Mouse (Mus musculus) hindbrain, postnatal 0 days (tissue): Measurements from ENCODE around the gene Cib3. TPM values are rescaled to one million over a fixed set of nuclear protein-coding genes. Genes with fewer than 3 reads are reported as not detected.
A peak's percentile ranks its signal among the peaks of the same experiment; 100 is the strongest.

ENCODE experiments used
- ATAC-seq: fragments of 200-750 bp; cut with Nextera tagmentation; 2 replicates; pipeline ENCODE4 v1.8.0; 2017; ENCODE audit warnings: mild to moderate bottlenecking, moderate TSS enrichment, moderate library complexity
- DNase-seq: peaks from one replicate; pipeline ENCODE4 v3.0.0-alpha.2; 2015; ENCODE audit warnings: low spot score
- H3K27ac ChIP-seq: fragments of 300-500 bp; sonication (generic); 2 replicates; pipeline ENCODE4 v1.5.1; 2014; ENCODE audit warnings: mild to moderate bottlenecking
- H3K27me3 ChIP-seq: fragments of 300-500 bp; sonication (generic); 2 replicates; pipeline ENCODE4 v1.6.1; 2014; ENCODE audit warnings: low read length, mixed read lengths; ENCODE audit not compliant: insufficient read depth
- H3K36me3 ChIP-seq: fragments of 300-500 bp; sonication (generic); 2 replicates; pipeline ENCODE4 v1.6.1; 2014; ENCODE audit warnings: low read length, mixed read lengths; ENCODE audit not compliant: insufficient read depth
- H3K4me1 ChIP-seq: fragments of 300-500 bp; sonication (generic); 2 replicates; pipeline ENCODE4 v1.6.1; 2014; ENCODE audit warnings: antibody characterized with exemption, low read length, mixed read lengths; ENCODE audit not compliant: insufficient read depth
- H3K4me2 ChIP-seq: fragments of 300-500 bp; sonication (generic); 2 replicates; pipeline ENCODE4 v1.6.1; 2014; ENCODE audit warnings: low read depth, mild to moderate bottlenecking, low read length, moderate library complexity, mixed read lengths
- H3K4me3 ChIP-seq: fragments of 300-500 bp; sonication (generic); 2 replicates; pipeline ENCODE4 v1.5.1; 2014; ENCODE audit warnings: low read length
- H3K9ac ChIP-seq: fragments of 300-500 bp; sonication (generic); replicated peaks from 2 replicates; pipeline ENCODE4 v1.6.1; 2014; ENCODE audit warnings: mild to moderate bottlenecking, low read length, moderate library complexity, mixed read lengths
- H3K9me3 ChIP-seq: fragments of 300-500 bp; sonication (generic); 2 replicates; pipeline ENCODE4 v1.6.1; 2016; ENCODE audit warnings: low read length, mixed read lengths
- CTCF ChIP-seq: IDR thresholded peaks from 2 replicates; pipeline ENCODE4 v1.5.1; 2016; ENCODE audit warnings: antibody characterized with exemption, control low read depth, low read depth
- WGBS: fragments of 180-500 bp; shearing (Covaris S2); extraction: QIAGEN DNeasy Blood & Tissue Kit; methylation state at CpG from one replicate; pipeline ENCODE4 v1.1.7; 2014; 5-methylcytosine and 5-hydroxymethylcytosine counted together
- polyA plus RNA-seq: library from polyadenylated mRNA; unstranded; fragments of >200 nt; fragmentation: Nextera tagmentation; extraction: Ambion mirVana; gene quantifications from 2 replicates; pipeline ENCODE4 v1.2.1, GENCODE M21; 2015
- total RNA-seq: library from RNA; depleted of rRNA; stranded (reverse); fragments of >200 nt; gene quantifications from 2 replicates; pipeline ENCODE4 v1.2.3, GENCODE M21; 2014; rRNA removed

Cib3 gene
- not detected in 2 replicates for total RNA-seq
- polyA plus RNA-seq: not detected in 2 replicates

DNA sequence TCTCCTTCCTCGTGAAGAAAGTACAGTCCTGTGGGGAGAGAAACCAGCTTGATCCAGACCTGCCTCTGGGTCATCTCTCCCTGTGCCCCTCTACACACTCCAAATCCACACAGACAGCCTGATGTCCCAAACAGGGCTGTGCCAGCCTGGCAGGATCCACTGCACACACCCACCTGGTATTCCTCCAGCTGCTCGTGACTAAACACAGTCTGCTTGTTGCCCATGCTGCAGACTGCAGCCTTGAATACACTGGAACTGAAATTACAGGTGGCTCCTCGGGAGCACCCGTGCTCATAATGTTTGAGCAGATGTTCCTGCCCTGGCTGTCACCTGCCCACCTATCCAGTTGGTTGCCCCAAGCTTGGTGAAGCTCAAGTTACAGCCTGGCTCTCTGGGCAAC is at the start of gene Cib3:
Gene Cib3 (minus strand): TSS at position 87 of the 400 bp plus-strand sequence.
- WGBS: 58% methylated on average over 4 of the region's 4 CpGs
- Histone ChIP-seq H3K9me3 (no peaks in the 10 kb centered on the region), H3K36me3 (no peaks in the 10 kb centered on the region), H3K27me3 (no peaks in the 10 kb centered on the region), H3K9ac (no peak within 1 kb of the TSS), H3K4me2 (no peak within 1 kb of the TSS), H3K27ac (no peak within 1 kb of the TSS), H3K4me1 (no peaks in the 10 kb centered on the region), H3K4me3 (no peak within 1 kb of the TSS)
- DNase-seq: no peak
- no peak for TF ChIP-seq CTCF
- ATAC-seq: no peak

DNA sequence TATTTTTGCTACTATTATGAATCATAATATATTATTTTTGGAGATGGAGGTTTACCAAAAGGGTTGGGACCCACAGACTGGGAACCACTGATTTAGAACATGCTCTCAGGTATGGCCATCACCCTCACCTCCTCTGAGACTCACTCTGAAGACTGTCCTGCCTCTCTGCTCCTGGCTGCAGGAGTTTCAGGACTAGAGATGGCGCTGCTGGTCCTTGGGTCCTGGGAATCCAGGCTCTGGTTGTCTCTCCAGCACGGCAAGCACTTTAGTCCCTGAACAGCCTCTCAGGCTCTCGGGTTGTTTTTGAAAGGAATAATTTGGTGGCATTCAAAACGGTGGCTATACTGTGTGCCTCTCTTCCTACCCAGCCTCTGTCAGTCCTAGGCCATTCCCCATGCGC is 49.2 kb upstream of the Cib3 start:
- ATAC-seq (no peak), DNase-seq (peak; percentile 16)
- no peak overlapping the region for H3K4me3 ChIP-seq
- H3K4me1 ChIP-seq: no peaks in the 10 kb centered on the region
- H3K27me3 ChIP-seq: no peaks in the 10 kb centered on the region
- H3K36me3 ChIP-seq: peaks cover 3% of the 10 kb centered on the region; the same call in 1 of the 2 replicates
- no peak overlapping the region for H3K27ac ChIP-seq
- H3K9ac ChIP-seq: no peak overlapping the region
- 49% methylated on average over 5 of the region's 5 CpGs for WGBS
- no peaks in the 10 kb centered on the region for H3K9me3 ChIP-seq
- no peak overlapping the region for H3K4me2 ChIP-seq
- TF ChIP-seq CTCF: peak; percentile 44

DNA sequence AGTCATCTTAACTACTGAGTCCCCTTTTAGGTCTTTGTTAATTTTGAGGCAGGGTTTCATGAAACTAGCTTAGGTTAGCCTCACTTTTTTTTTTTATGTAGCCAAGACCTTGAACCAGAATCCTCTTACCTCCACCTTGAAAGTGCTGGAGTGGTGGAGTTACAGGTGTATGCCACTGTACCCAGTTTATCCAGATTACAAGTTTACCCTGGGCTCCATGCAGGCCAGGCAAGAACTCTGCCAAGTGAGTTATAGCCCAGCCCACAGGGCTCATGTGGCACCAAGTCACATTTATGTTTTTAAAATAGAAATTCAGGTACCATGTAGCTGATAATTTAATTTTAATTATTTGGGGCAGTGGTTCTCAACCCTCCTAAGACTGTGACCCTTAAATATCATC is 48.8 kb upstream of the Cib3 start:
- TF ChIP-seq CTCF: no peak
- no peak for ATAC-seq
- no peaks in the 10 kb centered on the region for H3K27me3 ChIP-seq
- no peak overlapping the region for H3K27ac ChIP-seq
- H3K9me3 ChIP-seq: no peaks in the 10 kb centered on the region
- peaks cover 6% of the 10 kb centered on the region; the same call in 1 of the 2 replicates for H3K36me3 ChIP-seq
- no peaks in the 10 kb centered on the region for H3K4me1 ChIP-seq
- H3K4me3 ChIP-seq: no peak overlapping the region
- H3K9ac ChIP-seq: no peak overlapping the region
- DNase-seq: no peak
- no peak overlapping the region for H3K4me2 ChIP-seq

DNA sequence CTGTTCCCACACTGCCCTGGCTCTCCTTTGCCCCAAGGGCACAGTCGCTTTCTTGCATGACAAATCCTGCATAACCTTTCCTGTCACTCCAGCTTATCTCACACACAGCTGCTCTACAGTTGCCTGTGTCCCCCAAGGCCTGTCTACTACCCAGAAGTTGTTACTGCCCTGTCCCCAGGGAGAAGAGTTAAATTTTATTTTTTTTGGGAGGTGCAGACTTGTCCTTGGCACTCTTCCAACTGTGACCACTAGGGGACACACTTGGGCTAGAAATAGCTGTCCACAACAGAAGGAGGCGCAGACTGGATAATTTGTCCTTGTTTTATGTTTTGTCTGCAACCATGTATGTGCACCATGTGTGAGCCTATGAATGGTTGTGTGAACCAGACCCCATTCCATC is 48.4 kb upstream of the Cib3 start:
- Histone ChIP-seq H3K27me3 (no peaks in the 10 kb centered on the region), H3K9ac (no peak overlapping the region), H3K36me3 (peaks cover 6% of the 10 kb centered on the region; the same call in 1 of the 2 replicates), H3K9me3 (no peaks in the 10 kb centered on the region), H3K4me3 (no peak overlapping the region), H3K4me2 (no peak overlapping the region), H3K4me1 (no peaks in the 10 kb centered on the region), H3K27ac (no peak overlapping the region)
- 27% methylated on average over 2 of the region's 2 CpGs for whole genome bisulfite sequencing
- TF ChIP-seq CTCF: peak; percentile 90
- ATAC-seq: peak; percentile 74
- peak; percentile 88 for DNase-seq

DNA sequence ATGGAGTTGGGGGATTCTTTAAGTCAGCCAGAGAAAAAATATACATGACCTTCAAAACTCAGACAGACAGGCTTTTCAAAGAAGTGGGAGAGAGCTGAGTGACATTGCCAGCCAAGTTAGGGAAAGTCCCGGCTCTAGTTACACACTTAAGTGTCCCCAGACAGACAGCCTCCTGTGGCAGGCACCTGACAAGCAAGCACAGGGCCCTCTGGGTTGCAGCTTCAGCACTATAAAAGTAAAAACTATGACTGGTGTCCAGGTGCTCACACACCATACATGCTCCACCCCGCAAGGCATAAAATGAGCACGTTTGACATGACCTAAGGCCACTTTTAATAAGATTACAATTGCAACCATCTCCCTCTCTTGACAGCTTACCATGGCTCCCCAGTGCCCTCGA is 47.9 kb upstream of the Cib3 start:
- TF ChIP-seq CTCF: no peak

DNA sequence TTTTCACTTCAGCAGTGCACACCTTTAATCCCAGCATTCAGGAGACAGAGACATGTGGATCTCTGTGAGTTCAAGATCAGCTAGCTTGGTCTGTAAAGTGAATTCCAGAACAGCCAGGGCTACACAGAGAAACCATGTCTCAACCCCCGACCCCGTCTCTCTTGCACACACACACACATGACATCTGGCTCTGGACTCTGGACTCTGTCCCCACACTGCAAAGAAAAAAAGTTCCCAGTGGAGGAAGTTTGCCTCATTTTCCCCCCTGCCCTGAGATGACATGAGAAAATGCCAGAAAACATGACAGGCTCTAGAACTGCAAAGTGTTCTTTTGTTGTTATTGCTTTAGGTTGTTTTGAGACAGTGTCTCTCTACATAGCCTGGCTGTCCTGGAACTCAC is 47.2 kb upstream of the Cib3 start:
- no peak for ATAC-seq

More for the DNA sequence above, 47.9 kb upstream of the Cib3 start:
- no peak for DNase-seq
- no peak overlapping the region for H3K4me2 ChIP-seq
- ATAC-seq: no peak
- H3K27ac ChIP-seq: no peak overlapping the region
- no peaks in the 10 kb centered on the region for H3K9me3 ChIP-seq
- no peaks in the 10 kb centered on the region for H3K4me1 ChIP-seq
- H3K4me3 ChIP-seq: no peak overlapping the region
- H3K9ac ChIP-seq: no peak overlapping the region
- WGBS: 48% methylated on average over 4 of the region's 4 CpGs
- peaks cover 6% of the 10 kb centered on the region; the same call in 1 of the 2 replicates for H3K36me3 ChIP-seq
- no peaks in the 10 kb centered on the region for H3K27me3 ChIP-seq

DNA sequence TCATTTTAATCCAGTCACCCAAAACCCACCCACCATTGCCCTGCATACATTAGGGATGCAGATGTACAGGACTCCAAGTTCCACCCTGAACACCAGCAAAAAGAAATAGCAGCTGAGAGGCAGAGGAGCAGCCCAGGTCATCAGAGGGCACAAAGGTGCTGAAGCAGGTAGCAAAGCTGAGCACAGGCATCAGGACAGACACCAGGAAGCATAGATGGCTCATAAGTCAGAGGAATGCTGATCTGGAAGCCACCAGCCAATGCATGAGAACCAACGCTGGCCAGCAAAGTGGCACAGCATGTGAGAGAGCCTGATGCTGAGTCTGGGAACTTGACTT is 45.2 kb upstream of the Cib3 start:
- Histone ChIP-seq H3K4me2 (no peak overlapping the region), H3K9me3 (no peaks in the 10 kb centered on the region), H3K27me3 (no peaks in the 10 kb centered on the region), H3K27ac (no peak overlapping the region), H3K36me3 (peaks cover 21% of the 10 kb centered on the region), H3K4me1 (no peaks in the 10 kb centered on the region), H3K4me3 (no peak overlapping the region), H3K9ac (no peak overlapping the region)
- no peak for ATAC-seq
- no peak for TF ChIP-seq CTCF
- WGBS: 85% methylated on average over 1 of the region's 1 CpGs
- no peak for DNase-seq

More for the DNA sequence above, 47.2 kb upstream of the Cib3 start:
- H3K4me2 ChIP-seq: no peak overlapping the region
- H3K4me1 ChIP-seq: no peaks in the 10 kb centered on the region
- H3K9ac ChIP-seq: no peak overlapping the region
- 72% methylated on average over 2 of the region's 2 CpGs for WGBS
- H3K36me3 ChIP-seq: peaks cover 10% of the 10 kb centered on the region; the same call in 1 of the 2 replicates
- no peak for DNase-seq
- no peak for TF ChIP-seq CTCF
- H3K9me3 ChIP-seq: no peaks in the 10 kb centered on the region
- no peaks in the 10 kb centered on the region for H3K27me3 ChIP-seq
- H3K27ac ChIP-seq: no peak overlapping the region
- H3K4me3 ChIP-seq: no peak overlapping the region
